Mouse (Mus musculus) hindbrain, embryonic 11.5 days (tissue): ENCODE measurements around the gene Fgfr2. TPM values are rescaled to one million over a fixed set of nuclear protein-coding genes. Genes with fewer than 3 reads are reported as not detected.

Experiments
- ATAC-seq: fragments of 200-750 bp; cut with Nextera tagmentation; 2 replicates; pipeline ENCODE4 v1.8.0; 2017; ENCODE audit warnings: mild to moderate bottlenecking, moderate TSS enrichment, moderate library complexity; ENCODE audit not compliant: low FRiP score
- DNase-seq: peaks from one replicate; pipeline ENCODE4 v3.0.0-alpha.2; 2015; ENCODE audit warnings: low spot score
- H3K27ac ChIP-seq: fragments of 300-500 bp; sonication (generic); 2 replicates; pipeline ENCODE4 v1.5.1; 2014; ENCODE audit warnings: mild to moderate bottlenecking, low read depth, low read length
- H3K27me3 ChIP-seq: fragments of 300-500 bp; sonication (generic); 2 replicates; pipeline ENCODE4 v1.6.1; 2014; ENCODE audit warnings: mild to moderate bottlenecking, low read length, moderate library complexity, mixed read lengths; ENCODE audit not compliant: control insufficient read depth, insufficient read depth
- H3K36me3 ChIP-seq: fragments of 300-500 bp; sonication (generic); 2 replicates; pipeline ENCODE4 v1.6.1; 2014; ENCODE audit warnings: mild to moderate bottlenecking, low read length, moderate library complexity, mixed read lengths; ENCODE audit not compliant: control insufficient read depth, insufficient read depth
- H3K4me1 ChIP-seq: fragments of 300-500 bp; sonication (generic); replicated peaks from 2 replicates; pipeline ENCODE4 v1.6.1; 2014; ENCODE audit warnings: low read length, mixed read lengths; ENCODE audit not compliant: control insufficient read depth, insufficient read depth
- H3K4me2 ChIP-seq: fragments of 300-500 bp; sonication (generic); replicated peaks from 2 replicates; pipeline ENCODE4 v1.6.1; 2014; ENCODE audit warnings: mild to moderate bottlenecking, low read depth, low read length
- H3K4me3 ChIP-seq: fragments of 300-500 bp; sonication (generic); 2 replicates; pipeline ENCODE4 v1.5.1; 2014; ENCODE audit warnings: low read depth, low read length
- H3K9ac ChIP-seq: fragments of 300-500 bp; sonication (generic); 2 replicates; pipeline ENCODE4 v1.6.1; 2014; ENCODE audit warnings: low read depth, low read length
- H3K9me3 ChIP-seq: fragments of 300-500 bp; sonication (generic); 2 replicates; pipeline ENCODE4 v1.6.1; 2016; ENCODE audit warnings: low read length; ENCODE audit not compliant: control insufficient read depth
- WGBS: fragments of 180-500 bp; shearing (Covaris S2); extraction: QIAGEN DNeasy Blood & Tissue Kit; methylation state at CpG from one replicate; pipeline ENCODE4 v1.1.7; 2014; 5-methylcytosine and 5-hydroxymethylcytosine counted together
- polyA plus RNA-seq: library from polyadenylated mRNA; unstranded; fragments of >200 nt; fragmentation: Nextera tagmentation; extraction: Ambion mirVana; gene quantifications from 2 replicates; pipeline ENCODE4 v1.2.1, GENCODE M21; 2014

Fgfr2 gene
- polyA plus RNA-seq, 1 experiment from 2014 or later = 71.3 TPM

DNA sequence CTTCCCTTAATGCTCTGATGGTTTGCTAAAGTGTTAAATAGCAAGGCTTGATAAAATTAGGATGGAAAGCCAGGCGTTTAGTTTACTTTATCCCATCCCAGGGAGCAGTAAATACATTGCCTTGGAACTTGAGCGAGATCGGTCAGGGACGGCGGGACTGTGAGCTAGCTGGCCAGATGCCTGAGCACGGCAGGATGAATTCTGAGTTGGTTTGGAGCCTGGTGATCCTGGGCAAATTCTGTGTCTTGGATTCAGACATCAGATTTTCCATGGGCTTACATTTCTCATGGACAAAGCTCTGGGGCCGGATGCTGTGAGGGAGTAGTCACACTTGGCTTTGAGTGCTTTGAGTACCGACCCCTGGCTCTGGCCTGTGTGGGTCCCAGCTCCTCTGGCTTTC lies 2182.4 kb downstream of the Fgfr2 start:
- no peaks in the 10 kb centered on the region; the same call in 1 of the 2 replicates for H3K4me1 ChIP-seq
- H3K4me3 ChIP-seq = no peak overlapping the region
- no peak overlapping the region for H3K27ac ChIP-seq
- H3K9ac ChIP-seq = no peak overlapping the region
- no peaks in the 10 kb centered on the region for H3K36me3 ChIP-seq
- DNase-seq = no peak
- H3K27me3 ChIP-seq = peaks cover 27% of the 10 kb centered on the region
- H3K4me2 ChIP-seq = no peak overlapping the region
- no peaks in the 10 kb centered on the region for H3K9me3 ChIP-seq
- WGBS = 86% methylated on average over 8 of the region's 8 CpGs
- no peak for ATAC-seq

DNA sequence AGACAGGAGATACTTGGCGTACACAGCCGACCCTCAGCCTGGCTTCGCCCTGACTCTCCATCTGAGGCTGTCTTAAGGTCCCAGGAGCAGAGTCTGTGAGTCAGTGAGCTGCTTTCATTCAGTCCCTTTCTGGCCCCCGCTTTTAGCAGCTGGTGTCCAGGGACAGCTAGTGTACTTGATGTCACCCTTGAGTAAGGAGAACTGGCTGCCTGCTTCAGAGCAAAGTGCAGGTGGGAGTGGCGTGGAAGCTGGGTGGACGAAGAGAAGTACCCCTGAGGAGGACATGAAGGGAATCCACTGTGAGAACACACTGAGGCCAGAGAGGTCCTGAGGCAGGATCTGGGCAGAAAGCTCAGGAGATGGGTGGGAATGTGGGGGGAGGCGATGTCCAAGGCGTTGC lies 2184.3 kb downstream of the Fgfr2 start:
- Histone ChIP-seq H3K27ac (no peak overlapping the region), H3K9ac (no peak overlapping the region), H3K9me3 (no peaks in the 10 kb centered on the region), H3K27me3 (peaks cover 43% of the 10 kb centered on the region), H3K36me3 (no peaks in the 10 kb centered on the region), H3K4me1 (no peaks in the 10 kb centered on the region; the same call in 1 of the 2 replicates), H3K4me3 (no peak overlapping the region), H3K4me2 (no peak overlapping the region)
- ATAC-seq = no peak
- 89% methylated on average over 8 of the region's 8 CpGs for WGBS
- DNase-seq = no peak

DNA sequence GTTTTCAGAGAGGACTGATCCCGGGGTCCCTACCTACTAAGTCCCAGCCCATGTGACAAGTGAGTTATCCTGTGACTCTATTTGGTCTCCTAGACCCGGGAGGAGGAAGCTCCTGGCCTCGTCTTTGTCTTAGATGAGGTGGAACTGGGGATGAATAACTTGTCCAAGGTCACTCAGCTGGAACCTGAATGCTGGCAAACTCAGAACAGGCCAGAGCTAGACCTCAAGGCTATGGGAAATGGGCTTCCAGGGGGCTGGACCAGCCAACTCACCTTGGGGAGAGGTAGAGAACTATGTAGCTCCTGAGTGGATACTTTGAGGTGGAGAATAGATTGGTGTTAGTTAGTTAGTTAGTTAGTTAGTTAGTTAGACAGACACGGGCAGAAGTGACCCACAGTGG lies 2185.1 kb downstream of the Fgfr2 start:
- ATAC-seq (no peak), DNase-seq (no peak)
- Histone ChIP-seq H3K9me3 (no peaks in the 10 kb centered on the region), H3K9ac (no peak overlapping the region), H3K27me3 (peaks cover 48% of the 10 kb centered on the region), H3K4me1 (no peaks in the 10 kb centered on the region; the same call in 1 of the 2 replicates), H3K27ac (no peak overlapping the region), H3K4me2 (no peak overlapping the region), H3K4me3 (no peak overlapping the region), H3K36me3 (no peaks in the 10 kb centered on the region)
- WGBS = 56% methylated on average over 4 of the region's 4 CpGs

DNA sequence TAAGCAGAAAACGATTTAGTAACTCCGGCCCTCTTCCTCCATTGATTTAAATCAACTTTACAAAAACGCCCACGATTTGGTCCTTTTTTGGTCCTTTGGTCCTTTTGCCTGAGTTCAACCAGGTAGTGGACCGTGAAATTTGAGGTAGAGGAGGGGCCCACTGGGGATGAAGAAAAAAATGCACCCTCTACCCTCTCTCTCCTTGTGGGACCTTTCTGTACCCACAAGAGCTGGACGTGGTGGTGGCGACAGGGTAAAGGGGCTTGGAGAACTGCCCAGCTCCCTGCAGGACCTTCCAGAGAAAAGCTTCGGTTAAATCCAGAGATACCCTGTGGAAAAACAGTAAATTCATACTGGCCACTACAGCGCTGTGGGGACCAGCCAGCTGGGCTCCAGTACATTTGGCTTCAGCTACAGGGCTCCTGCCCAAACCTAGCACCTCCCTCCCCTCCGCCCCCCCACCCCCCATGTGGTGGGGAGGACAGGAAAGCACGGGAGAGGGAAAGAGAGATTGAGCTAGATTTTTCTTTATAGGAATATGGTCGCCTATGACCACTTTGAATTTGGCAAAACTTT lies 2185.8 kb downstream of the Fgfr2 start:
- Histone ChIP-seq H3K27me3 (peaks cover 48% of the 10 kb centered on the region), H3K4me3 (no peak overlapping the region), H3K9me3 (no peaks in the 10 kb centered on the region), H3K9ac (no peak overlapping the region), H3K36me3 (no peaks in the 10 kb centered on the region), H3K27ac (no peak overlapping the region), H3K4me1 (no peaks in the 10 kb centered on the region; the same call in 1 of the 2 replicates), H3K4me2 (no peak overlapping the region)
- WGBS = 29% methylated on average over 12 of the region's 12 CpGs
- DNase-seq (peak; percentile 13), ATAC-seq (no peak)

DNA sequence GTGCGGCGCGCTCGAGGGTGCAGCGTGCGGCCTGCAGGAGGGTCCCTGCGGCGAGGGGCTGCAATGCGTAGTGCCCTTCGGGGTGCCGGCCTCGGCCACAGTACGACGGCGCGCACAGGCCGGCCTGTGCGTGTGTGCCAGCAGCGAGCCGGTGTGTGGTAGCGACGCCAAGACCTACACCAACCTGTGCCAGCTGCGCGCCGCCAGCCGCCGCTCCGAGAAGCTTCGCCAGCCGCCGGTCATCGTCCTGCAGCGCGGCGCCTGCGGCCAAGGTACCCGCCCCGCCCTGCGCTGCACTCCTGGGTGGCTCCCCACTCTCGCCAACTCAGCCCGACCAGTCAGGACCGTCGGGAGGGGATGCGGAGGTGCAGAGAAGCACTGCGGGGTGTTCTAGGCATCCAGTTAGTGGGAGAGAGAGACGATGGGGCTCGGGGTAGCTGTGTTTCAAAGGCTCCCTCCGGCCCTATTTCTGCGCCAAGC lies 2186.6 kb downstream of the Fgfr2 start:
- Histone ChIP-seq H3K4me2 (peak overlapping the region; percentile 37), H3K4me1 (no peaks in the 10 kb centered on the region; the same call in 1 of the 2 replicates), H3K9ac (no peak overlapping the region), H3K27me3 (peaks cover 48% of the 10 kb centered on the region), H3K9me3 (no peaks in the 10 kb centered on the region), H3K27ac (no peak overlapping the region), H3K36me3 (no peaks in the 10 kb centered on the region), H3K4me3 (peak overlapping the region; percentile 42)
- WGBS = 2% methylated on average over 46 of the region's 49 CpGs
- ATAC-seq (peak; percentile 53), DNase-seq (peak; percentile 51)

DNA sequence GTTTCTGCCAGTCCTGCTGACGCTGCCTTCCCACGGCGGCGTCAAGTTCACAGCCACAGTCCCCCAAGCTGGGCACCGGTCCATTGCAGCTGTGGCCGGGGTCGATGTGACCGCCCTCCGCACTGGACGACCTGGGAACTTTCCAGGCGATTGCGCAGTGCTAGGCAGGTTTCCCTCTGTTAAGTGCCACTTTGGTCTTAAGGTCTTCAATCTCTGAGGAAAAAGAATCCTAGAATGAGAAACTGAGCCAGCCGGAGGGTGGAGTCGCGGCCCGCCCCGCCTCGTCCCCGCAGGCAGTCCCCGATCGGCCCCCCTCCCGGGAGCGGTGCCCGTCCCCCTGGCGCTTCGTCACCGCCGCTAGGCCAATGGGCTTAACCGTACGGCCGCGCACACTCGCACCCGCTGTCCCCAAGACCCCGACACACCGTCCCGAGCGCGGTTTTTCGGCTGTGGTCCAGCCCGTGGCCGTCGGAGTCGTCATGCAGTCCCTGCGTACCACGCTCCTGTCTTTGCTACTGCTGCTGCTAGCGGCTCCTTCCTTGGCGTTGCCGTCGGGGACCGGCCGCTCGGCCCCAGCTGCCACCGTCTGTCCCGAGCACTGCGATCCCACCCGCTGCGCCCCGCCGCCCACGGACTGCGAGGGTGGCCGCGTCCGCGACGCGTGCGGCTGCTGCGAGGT lies 2187.2 kb downstream of the Fgfr2 start, which contains the start of gene Htra1:
Htra1 (plus strand) TSS at position 319 of the 679 bp plus-strand sequence.
- Histone ChIP-seq H3K9me3 (no peaks in the 10 kb centered on the region), H3K4me2 (peak within 1 kb of the TSS; percentile 37), H3K27me3 (peaks cover 48% of the 10 kb centered on the region), H3K36me3 (no peaks in the 10 kb centered on the region), H3K4me3 (peak within 1 kb of the TSS; percentile 42), H3K9ac (no peak within 1 kb of the TSS), H3K4me1 (no peaks in the 10 kb centered on the region; the same call in 1 of the 2 replicates), H3K27ac (no peak within 1 kb of the TSS)
- ATAC-seq (peak; percentile 69; the same call in 1 of the 2 replicates), DNase-seq (peak; percentile 63)
- WGBS = under 1% methylated on average over 70 of the region's 70 CpGs

DNA sequence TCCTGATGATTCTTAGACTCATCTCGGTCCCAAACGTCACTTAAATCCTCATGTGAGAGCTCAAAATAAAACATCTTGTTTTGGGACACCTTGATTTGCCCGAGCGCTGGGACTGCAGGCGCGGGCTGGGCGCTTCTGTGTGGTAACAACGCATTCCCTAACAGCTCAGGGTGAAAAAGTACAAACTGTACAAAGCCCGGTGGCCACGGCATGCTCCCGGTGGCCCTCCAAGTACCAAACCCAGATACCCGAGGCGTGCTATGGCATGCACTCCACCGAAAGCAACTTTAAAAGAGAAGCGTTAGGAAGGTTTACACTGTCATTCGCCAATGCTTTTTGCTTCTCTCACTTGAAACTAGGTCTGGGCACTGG lies 2187.7 kb downstream of the Fgfr2 start:
- Histone ChIP-seq H3K36me3 (no peaks in the 10 kb centered on the region), H3K27ac (no peak overlapping the region), H3K9me3 (no peaks in the 10 kb centered on the region), H3K27me3 (peaks cover 48% of the 10 kb centered on the region), H3K9ac (no peak overlapping the region), H3K4me1 (no peaks in the 10 kb centered on the region; the same call in 1 of the 2 replicates), H3K4me3 (peak overlapping the region; percentile 42), H3K4me2 (peak overlapping the region; percentile 37)
- 13% methylated on average over 16 of the region's 16 CpGs for WGBS
- peak; percentile 45 for DNase-seq
- ATAC-seq = no peak

DNA sequence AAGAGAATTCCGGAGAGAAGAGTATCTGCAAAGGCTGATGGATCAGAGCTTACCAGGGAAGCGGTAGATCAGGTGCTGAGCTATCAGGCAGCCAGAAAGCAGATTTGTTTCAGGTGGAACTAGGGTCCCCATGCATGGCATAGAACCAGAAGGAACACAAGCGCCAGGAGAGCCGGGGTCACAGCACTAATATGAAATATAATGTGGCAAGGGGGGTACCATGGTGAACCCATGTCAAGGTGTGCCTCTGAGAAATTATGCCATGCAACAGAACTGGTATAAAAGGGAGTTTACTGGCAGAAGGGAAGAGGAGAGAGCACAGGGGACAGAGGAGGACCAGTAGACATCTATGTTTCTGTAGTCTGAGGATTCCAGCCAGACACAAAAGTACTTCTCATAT lies 2188.5 kb downstream of the Fgfr2 start:
- Histone ChIP-seq H3K27me3 (peaks cover 48% of the 10 kb centered on the region), H3K4me2 (no peak overlapping the region), H3K9ac (no peak overlapping the region), H3K27ac (no peak overlapping the region), H3K9me3 (no peaks in the 10 kb centered on the region), H3K4me3 (no peak overlapping the region), H3K4me1 (no peaks in the 10 kb centered on the region; the same call in 1 of the 2 replicates), H3K36me3 (no peaks in the 10 kb centered on the region)
- ATAC-seq (no peak), DNase-seq (no peak)
- 90% methylated on average over 4 of the region's 4 CpGs for WGBS

DNA sequence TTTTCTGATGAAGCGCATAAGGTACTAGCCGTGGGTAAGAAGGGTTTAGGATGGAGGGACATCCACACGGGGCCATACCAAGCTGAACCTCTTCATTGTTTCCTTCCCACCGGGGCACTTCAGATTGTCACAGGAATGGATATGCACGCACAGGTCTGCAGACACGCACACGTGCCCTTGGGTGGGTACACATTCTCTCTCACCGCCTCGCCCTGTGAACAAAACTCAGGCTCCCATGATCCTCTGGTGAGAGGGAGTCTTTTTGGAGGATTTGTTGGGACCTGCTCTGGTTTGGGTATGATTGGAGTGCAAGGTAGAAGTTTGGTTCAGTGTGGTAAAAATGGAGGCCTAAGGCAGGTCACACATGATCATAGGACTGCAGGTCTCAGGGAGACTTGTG lies 2190.2 kb downstream of the Fgfr2 start:
- H3K27me3 ChIP-seq = peaks cover 43% of the 10 kb centered on the region
- whole genome bisulfite sequencing = 84% methylated on average over 9 of the region's 9 CpGs

More for the DNA sequence above, 2190.2 kb downstream of the Fgfr2 start:
- DNase-seq = no peak
- Histone ChIP-seq H3K4me1 (no peaks in the 10 kb centered on the region; the same call in 1 of the 2 replicates), H3K4me3 (no peak overlapping the region), H3K9me3 (no peaks in the 10 kb centered on the region), H3K36me3 (no peaks in the 10 kb centered on the region), H3K9ac (no peak overlapping the region), H3K4me2 (no peak overlapping the region), H3K27ac (no peak overlapping the region)
- no peak for ATAC-seq
